Mouse (Mus musculus): ENCODE data around the gene Actr8.

Gene Actr8

GRCm38 (mm10) chr14:29978254-29979204 is at the start of gene Actr8:
Actr8 (plus strand) TSS chr14:29978337.
- peak; percentile 92 to 95 for DNase-seq

DNA sequence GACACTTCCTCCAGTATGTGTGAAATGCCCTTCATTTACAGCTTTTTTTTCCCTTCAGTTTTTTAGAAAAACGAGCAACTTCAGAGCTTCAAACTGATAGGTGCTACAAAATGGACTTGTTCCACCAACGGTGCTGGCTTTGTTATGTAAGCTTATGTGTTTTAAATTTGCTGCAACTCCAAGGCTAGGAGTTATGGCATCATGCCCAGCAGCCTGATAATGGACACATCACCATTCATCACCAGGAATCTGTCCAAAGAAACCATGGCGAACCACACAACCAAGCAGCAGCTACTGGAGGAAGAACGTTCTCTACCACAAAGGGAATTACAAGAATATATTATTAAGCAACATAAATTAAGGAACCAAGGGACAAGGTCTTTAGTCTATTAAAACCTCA is 49.2 kb upstream of the Actr8 start:
- no peak for DNase-seq

- no peak for DNase-seq
Measured at GRCm38 (mm10) chr14:29935516-29935915, 42.6 kb upstream of the Actr8 start.

DNA sequence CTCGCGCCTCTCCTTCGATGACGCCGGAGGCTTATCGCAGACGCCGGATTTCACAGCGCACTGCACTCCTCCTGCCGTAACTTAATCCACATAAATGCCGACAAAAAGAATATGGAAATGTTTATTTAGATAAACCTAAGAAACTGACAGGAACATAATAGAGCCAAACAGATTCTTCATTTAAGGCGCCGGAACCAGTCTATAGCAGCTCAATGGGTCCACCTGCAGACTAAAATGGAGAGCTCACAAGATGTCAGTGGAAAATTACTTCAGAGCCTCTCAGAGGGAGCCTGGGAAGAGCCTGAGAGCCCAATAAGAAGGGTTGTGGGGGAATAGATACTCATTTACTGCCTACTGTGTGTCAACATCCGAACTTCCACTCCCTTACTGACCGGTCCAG is 40.7 kb upstream of the Actr8 start:
- no peak for DNase-seq

GRCm38 (mm10) chr14:29939600-29940312 is 38.4 kb upstream of the Actr8 start:
- no peak for DNase-seq

GRCm38 (mm10) chr14:29940313-29940812 is 37.8 kb upstream of the Actr8 start:
- DNase-seq = no peak

- DNase-seq = peak; percentile 40 to 60
Measured at GRCm38 (mm10) chr14:29940877-29941276, 37.3 kb upstream of the Actr8 start.

DNA sequence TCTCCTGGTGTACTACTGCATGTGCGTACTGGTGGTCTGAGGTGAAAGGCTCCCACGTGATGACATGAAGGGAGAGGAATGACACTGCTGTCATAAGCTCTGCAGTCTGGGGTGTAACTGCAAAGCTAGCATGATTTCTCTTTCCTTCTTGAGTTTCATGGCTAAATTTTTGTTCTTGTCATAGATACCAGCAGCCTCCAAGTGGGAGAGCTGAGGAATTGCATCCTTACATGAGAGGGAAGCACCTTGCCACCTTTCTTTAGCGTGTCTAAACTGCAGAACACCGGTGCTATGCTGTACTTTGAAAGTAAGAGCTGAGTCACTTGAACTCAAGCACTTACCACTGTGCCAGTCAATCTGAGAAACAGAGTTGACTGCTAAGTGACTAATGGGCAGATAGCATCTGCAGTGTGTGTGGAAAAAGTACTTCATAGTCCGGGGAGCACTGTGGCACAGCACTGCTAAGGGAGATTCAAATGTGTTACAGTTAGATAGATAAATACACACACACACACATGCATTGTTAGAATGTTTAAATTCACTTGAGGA is 31.3 kb upstream of the Actr8 start:
- DNase-seq = no peak

DNA sequence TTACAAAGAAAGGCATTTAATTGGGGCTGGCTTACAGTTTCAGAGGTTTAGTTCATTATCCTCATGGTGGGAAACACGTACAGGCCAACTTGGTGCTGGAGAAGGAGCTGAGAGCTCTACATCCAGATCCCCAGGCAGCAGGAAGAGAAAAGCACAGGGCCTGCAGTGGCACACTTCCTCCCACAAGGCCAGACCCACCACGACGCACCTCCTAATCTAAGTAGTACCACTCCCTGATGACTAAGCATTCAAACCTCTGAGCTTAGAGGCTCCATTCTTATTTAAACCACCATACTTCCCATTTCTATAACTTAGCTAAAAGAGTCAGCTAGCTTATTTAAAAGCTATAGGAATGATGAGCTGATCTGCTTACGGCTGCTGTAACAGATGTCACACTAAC is 27.3 kb upstream of the Actr8 start:
- no peak for DNase-seq

- DNase-seq = no peak
Measured at GRCm38 (mm10) chr14:29957393-29957792, 20.7 kb upstream of the Actr8 start.

GRCm38 (mm10) chr14:29967611-29968010 is 10.5 kb upstream of the Actr8 start:
- DNase-seq = no peak

DNA sequence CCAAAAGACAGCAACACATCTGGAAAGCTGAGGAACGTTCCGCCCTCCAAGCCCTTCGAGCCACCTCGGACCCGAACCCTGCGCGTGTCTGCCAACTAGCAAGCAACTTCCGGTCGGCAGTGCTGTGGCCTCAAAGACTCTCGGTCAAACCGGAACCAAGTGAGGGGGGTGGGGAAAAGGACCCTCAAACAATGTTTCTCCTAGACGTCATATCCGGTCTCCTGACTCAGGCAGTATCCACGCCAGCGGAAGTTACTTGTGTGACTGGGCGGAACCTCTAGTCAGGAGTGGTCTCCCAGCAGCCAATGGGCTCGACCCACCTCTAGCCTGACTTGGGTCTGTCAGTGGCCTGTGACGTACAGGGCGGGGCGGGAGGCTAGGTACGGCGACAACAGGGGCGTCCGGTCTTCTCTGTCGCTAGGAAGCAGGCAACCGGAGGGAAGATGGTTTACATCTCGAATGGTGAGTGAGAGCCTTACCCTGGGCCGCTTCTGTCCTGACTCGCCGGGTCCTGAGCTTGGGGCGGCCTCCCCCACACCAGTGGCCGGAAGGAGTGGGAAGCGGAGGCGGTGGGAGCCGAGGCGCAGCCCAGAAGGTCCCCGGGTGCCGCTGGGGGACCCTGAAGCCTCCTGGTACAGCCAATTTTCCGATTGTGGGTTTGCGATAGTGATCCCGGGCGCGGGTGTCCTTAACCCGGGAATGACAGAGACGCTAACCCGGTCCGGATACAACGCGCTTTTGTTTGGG is 9.9 kb upstream of the Actr8 start, which contains the start of gene Selenok:
TSS of gene Selenok (plus strand) at position 234 of the 747 bp plus-strand sequence.
- peak; percentile 91 to 99 for DNase-seq

DNA sequence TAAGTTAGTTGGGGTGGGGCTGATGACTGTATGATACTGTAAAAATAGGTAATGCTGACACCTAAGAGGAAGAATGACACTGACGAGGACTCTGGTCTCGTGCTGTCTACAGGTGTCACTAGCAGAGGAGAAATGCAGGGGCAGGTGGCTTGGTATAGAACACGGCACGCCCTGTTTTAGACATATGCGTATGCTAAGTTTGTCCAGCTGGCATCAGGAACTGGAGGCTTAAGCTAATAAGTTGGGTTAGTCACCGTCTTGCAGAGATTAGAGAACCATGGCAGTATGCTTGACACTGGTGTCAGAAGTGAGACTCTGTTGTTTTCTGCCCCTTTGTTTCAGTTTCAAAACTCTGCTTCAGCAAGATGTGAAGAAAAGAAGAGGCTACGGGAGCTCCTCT is 6.7 kb upstream of the Actr8 start:
- no peak for DNase-seq

DNA sequence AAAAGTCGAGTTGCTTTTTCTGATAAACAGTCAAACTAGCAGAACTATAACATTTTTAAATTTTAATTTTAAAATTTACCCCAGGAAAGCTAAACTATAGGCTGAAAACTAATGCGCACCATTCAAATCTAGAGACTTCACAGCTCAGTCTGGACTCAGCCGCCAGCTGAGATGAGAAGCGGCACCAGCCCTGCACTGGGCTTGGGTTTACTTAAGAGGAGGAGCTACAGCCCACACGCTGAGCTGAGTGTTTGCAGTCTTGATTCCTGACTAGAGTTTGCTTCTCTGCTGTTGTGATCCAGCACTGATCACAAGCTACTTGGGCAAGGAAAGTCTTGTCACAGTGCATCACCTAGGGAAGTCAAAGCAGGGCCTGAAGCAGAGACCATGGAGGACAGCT is 6.1 kb upstream of the Actr8 start:
- DNase-seq = no peak

DNA sequence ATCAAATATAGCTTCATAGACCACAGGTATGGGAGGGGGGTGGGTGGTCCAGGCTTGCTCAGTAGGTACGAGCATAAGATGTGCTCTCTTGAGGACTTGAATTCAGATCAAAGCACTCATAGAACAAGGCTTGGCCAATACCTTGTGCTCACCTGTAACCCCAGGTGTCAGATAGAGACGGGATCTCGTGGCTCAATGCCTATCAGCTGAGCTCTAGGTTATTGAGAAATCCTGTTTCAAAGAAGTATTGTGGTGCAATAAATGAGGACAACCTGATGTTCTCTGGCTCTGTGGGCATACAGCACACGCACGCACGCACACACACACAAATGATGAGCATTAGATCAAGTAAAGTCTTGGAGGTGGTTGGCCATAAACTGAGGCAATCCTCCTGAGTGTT is 1.2 kb upstream of the Actr8 start:
- no peak for DNase-seq

- DNase-seq = no peak
Measured at GRCm38 (mm10) chr14:29980447-29981205, 2.5 kb downstream of the Actr8 start.

GRCm38 (mm10) chr14:29986096-29986495 is 8.0 kb downstream of the Actr8 start:
- DNase-seq = no peak

DNA sequence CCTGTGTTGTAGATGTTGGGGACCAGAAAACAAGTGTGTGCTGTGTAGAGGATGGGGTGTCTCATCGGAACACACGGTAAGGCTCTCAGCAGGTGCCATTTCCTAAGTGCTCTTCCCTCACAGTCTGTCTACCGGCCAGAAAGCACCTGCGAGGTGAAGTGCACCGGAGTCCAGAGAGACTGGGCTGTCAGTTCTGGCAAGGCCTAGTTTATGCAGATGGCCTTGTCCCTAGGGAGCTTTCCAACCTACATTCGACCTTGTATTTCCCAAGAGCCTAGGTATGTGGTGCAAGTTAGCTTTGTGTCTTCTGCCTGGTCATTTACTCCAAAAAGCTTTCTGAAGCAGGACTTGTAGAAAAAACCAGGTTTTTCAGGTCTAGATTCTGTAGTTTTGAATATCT is 9.1 kb downstream of the Actr8 start:
- DNase-seq = peak in 1 of 2 experiments; percentile 37

DNA sequence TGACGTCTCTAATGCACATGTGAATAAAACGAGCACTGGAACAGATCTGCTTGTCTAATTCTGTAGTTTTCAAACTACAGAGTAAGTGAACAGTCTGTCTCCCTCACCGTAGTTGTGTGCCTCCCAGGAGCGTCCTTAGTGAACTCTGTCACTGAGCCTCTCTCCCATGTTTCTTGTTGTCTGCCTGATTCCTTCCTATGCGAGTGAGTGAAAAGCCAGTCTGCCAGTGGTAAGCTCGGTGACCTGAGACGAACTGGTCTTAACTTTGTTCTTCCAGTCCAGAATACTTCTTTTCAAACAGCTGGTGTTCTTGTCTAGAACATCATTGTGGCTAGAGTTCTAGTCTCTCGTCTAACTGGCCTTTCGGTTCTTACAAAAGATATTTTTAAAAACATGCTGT is 9.6 kb downstream of the Actr8 start:
- DNase-seq = no peak

DNA sequence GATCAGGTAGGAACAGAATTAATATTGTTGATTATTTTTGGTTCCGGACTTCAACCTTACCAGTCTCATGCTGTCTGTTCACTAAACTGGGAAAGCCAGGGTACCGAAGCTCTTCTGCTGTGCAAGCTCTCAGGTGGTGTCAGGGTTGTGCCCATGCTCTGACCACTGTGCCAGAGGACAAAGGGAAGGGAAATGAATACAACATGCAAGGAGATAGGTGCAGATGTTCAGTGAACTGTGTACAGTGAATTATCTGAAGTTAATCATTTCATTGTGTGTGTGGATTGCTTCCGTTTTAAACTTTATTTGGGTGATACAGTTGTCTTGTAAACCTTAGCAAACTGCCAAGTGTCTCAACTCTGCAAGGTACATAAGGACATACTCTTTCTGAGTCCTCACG is 10.2 kb downstream of the Actr8 start:
- DNase-seq = no peak

DNA sequence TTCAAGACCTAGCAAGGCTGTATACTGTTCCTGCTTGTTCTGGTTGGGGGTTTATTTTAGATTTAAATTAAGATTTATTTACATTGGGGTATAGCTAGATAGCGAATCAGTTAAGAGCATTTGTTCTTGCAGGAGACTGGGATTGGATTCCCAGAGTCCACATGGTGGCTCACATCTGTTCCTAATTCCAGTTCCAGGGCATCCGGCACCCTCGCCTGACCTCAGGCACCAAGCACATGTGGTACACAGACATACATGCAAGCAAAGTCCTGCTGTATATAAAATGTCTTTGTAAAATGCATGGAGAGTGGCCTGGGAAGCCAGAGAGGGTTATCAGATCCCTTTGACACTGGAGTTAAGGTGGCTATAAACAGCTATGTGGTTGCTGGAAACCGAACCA is 16.8 kb downstream of the Actr8 start:
- DNase-seq = no peak

All from cerebellum, adult 18-20 months (tissue).